Mouse (Mus musculus): ENCODE data around the gene Shc4.

Shc4 gene

DNA sequence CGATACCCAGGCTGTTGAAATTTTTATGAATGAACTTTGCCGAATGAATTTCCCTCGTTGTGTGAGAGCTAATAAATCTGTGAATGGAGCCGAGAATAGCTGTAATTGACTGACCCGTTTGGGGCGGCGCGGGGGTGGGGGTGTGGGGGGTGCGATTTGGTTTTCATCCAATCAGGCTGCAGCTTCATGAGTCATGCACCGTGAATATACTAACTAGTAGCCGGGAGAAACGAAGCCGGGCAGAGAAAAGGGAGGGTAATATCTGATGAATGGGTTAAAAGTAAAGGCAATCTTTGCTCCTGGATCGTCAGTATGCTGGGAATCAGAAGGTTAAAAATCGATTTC, at the start of gene Shc4:
Shc4 (minus strand) TSS at position 63 of the 345 bp plus-strand sequence.
- DNase-seq: no peak

DNA sequence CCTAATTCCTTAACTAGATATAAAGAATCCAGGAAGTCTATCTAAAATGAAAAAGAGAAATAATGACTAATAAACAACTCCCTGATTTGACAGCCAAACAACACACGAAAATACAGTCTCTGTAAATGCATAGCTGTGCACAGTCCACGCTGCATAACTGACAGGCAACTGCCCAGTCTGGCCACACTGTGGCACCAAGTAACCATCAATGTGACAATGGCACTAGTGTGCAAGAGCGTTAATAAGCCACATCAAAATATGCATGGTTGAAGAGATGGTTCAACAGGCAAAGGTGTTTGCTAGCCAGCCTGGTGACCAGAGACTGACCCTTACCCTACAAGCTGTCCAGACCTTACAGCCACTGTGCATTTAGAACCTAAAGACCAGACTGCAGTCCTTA, 41.1 kb upstream of the Shc4 start:
- no peak for DNase-seq

- no peak for DNase-seq
These were observed 40.6 kb upstream of the Shc4 start for GRCm38 (mm10) chr2:125764531-125764930.

DNA sequence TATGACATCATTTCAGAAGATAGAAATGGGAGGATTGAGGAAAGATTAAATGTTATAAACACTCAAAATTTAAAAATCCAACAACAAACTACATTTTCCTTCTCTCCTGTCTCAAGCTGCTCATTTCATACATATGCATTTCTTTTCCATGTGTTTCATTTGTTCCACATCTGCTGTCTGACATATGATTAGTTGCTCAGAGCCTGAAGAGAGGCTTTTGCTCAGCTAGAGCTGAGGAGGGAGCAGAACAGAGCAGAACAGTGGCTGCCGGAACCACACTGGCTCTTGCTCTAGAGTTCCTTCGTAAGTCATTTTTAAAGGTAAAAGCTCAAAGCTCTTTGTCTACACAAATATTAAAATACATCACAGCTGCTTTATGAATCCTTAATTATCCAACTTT, 25.4 kb upstream of the Shc4 start:
- no peak for DNase-seq

DNA sequence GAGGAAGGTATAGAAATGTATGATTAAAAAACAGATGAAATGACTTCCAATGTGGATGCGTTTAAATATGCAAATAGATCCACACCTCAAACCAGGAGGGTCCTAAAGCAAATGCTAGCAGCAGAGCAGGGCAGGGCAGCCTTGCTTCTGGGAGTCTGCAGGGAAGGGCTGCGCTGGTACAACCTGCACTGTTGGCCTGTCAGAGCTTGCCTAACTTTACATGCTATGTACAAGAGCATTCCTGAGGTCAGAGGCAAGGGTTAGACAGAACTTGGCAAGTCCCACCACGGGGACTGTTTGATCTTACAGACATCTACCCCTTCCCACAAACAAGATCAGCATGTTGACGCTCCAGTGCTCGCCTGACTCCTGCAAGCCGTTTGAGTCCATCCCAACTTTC, 15.4 kb upstream of the Shc4 start:
- no peak for DNase-seq

- no peak for DNase-seq
These were observed 14.8 kb upstream of the Shc4 start for GRCm38 (mm10) chr2:125738718-125739117.

DNA sequence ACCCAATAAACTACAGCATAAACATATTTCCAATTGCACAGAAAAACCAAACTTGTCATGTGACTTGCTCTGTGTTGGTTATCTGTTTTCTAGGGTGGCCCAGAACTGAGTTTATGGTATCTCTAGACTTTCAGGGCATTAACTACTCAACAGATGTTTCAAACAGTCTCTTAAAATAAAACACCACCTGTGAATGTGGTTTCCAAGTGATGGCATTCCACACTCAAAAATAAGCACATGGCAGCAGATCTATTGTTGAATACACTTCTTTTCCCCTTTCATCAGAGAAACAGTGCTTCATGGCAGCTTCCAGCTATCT, 12.0 kb upstream of the Shc4 start:
- no peak for DNase-seq

DNA sequence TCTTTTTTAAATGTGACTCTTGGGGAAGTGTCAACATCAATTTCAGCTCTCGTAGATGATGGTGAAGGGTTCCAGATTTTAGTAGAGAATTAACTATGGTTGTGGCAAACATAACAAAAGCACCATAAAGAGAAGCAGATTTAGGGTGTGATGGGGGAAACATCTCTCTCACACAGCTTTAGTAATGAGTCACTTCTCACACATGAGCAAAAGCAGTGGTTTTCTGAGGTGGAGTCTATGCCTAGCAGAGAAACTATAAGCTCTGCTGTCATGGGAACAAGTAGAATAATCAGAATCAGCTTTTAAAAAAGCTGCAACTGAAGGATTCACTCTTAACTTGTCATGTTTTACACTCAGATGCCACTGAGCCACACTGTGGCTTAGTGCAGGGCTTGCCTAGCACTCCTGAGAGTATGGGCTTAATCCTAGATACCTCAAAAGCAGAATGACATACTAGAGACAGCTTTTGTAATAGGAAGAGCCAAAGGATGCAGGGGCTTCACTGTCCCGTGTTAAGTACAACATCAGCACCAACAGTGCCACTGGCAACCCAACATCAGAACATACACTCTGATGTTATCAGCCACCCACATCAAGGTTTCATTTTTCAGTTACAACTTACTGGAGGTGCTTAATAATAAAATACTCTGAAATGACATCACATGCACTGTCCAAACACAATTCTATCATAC, 11.5 kb upstream of the Shc4 start:
- peak in 1 of 2 experiments; percentile 9 for DNase-seq

DNA sequence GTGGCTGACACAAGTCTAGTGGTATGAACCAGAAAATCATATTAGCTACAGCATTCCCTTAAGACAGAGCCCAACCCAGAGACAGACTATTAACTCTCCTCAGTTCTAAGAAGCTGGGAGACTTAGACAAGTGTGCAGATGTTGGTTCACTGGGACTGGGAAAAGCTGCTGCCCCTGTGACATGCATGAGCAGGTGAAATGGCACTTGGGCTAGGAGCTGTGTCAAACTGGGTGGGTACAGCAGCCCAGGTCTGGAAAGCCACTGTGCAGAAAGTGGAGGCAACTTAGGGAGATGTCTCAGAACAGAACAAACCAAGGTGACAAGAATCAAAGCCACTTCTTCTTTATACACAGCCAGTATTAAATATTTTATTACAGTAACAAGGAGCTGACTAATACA, 10.8 kb upstream of the Shc4 start:
- no peak for DNase-seq

DNA sequence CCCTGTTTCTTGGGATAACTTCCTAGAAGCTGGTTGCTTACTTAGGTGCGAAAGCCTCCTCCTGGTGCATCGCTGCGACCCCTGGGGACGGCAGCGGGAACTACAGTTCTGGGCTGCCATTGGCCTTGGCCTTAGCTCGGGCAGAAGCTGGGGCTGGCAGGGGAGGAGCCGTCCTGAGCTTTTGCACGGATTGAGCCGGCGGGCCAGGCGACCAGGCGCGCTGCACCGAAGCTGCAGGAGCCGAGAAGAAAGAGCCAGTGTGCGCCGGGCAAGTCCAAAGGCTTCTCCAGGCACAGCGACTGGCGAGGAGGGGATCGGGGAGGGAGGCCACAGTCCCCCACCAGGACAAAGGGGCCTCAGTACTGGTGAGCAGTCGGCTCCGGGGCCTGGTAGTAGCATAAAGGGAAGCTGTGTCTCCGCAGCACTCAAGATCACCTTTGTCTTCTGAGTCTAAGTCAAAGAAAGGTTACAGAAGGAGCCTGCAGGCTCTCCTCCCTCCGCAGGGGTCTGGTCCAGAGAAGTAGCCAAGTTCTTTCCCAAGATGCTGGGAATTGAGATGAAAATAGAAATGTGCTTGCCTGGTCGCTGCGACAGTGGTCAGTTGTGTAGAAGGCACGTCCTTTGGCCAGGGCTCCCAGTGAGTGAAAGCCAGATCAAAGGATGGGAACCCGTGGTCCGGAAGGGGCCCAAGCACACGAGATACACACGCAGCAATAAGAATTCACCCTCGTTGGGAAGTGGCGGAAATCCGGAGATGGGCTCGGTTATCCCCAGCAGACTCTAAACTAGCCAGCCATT, 8.0 kb upstream of the Shc4 start:
- DNase-seq: peak; percentile 66 to 71

DNA sequence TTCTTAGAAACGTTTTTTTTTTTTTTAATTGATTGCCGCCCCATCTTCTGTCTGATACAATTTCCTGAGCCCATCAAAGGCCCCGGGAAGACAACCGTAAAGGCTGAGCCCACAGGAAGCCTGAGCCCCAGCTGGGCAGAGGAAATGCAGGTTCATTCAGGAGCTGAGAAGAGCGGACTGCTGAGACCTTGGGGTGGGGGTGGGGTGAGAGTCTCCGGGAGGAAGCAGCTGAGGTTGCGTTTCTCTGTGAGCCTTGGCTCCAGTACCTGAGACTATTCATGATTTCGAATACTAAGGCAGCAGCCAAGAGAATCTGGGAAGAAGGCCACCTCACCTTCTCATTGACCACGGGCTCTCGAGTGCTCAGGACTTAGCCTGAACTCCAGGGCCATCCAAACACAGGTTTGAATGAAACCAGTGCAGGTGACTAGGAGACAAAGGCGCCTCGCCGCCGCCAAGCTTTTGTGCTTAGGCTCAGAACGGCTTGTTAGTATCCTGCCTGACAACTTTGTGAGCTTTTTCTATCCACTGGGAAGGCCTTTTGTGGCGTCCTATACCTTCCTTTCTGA, 682 bp upstream of the Shc4 start:
- DNase-seq: peak; percentile 25 to 45

DNA sequence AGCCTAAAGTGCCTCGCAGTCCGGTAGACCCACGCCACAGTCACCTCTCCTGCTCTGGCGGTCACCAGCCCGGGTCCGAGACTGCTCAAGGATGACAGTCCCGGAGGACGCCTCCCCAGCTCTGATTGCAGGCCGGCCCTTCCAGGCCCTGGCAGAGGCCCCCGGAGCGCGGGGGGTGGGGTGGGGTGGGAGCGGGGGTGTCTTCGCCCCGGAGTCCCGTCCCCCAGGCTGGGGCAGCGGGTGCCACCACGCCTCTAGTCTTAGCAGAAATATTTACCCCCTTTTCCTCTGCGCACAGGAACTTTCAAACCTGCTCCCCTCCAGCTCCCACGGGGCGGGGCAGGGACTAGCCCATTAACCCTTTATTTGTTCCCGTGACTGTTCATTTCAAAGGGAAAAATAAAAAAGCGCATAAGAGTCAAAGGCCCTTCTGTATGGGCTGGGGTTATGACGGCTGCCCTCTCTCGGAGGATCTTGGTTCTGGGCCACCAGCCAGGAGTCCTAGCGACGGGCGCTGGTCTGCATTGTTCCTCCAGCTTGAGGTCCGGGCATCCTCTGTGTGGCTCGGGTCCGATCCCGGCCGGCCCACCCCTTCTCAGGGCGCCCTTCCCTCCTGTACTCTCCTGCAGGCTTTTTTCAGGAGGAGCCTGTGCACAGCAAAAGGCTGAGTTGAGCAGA, 401 bp downstream of the Shc4 start:
- DNase-seq: peak; percentile 20 to 22

DNA sequence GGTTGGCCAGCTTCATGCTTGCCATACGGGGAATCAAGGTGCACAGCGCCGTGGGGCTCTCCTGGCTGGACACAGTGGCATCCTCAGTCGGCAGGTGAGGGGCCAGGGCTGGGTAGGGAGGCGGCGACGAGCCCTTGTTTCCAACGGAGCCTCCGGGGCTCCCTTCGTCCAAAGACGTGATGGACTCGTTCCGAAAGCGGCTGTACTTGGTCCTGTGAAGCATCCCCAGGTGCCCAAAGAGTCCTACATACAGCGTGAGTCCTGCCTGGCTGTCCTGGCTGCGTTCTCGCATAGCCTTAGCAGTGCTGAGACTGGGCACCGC, 901 bp downstream of the Shc4 start:
- no peak for DNase-seq

- no peak for DNase-seq
These were observed 7.3 kb downstream of the Shc4 start for GRCm38 (mm10) chr2:125716599-125716998.

DNA sequence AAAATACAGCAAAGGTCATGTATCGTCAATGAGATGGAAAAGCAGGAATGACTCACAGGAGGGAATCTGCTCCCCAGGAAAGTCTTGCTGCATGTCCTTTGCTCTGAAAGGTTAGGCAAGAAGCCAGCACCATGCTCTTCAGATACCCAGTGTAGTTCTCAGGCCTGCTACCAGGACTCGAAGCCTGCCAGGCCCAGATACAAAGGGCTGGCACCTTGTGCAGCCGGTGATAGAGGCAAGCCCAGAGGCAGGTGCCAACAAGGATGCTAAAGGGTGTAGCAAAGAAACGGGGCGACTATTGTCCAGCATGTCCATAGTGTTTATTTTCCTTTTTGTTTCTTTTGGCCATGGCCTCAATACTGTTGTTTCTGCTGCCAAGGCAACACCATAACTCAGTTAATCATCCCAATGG, 17.4 kb downstream of the Shc4 start:
- no peak for DNase-seq

DNA sequence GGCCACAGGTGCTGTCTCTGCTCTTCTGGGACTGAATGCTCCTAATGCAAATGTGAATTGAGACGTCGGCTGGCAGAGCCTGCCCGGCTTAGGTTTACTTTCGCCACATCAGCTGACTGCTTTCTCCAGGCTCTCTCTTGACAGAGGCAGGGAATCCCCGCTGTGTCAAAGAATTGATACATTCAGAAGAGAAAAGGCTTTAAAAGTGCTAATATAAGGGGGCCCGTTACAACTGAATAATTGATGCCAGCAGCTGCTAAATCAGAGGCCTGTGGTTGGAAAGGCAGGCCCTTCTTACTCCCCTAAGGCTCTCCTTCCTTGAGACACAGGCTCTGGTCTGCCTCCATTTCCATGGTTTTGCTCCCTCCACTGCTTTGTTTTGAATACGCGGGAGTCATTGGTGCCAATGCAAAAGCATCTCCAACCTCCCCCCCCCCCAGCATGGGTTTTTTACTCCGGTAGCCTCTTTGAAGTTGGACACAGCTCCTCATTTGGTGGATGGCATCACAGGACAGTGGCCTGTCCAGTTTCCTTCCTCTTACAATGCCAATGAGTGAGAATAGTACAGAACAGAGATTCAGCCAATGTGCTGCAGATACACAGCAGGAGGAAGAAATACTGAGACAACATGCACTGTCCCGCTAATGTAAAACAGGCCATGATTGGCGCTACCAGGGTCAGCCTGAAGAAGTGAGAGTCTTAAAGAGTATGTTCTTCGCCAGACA, 18.9 kb downstream of the Shc4 start:
- no peak for DNase-seq

GRCm38 (mm10) chr2:125702851-125703250, 21.1 kb downstream of the Shc4 start:
- no peak for DNase-seq

DNA sequence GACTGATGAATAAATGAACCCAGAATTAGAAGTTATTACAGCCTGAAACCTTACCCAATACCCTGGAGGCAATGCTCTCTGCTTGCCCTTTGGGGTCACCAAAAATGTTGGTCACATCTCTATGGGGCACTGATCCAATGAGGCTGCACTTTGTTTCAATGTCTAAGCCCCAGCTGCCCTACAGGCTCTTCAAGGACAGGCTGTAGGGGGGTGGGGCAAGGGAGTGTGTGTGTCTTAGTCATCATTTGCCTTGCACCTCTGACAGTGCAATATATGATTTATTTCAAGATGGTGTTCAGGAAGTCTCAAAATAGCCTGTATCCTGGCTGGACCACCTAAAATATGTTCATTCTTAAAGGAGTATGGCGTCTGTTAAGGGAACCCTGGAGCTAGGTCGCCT, 22.3 kb downstream of the Shc4 start:
- no peak for DNase-seq

- DNase-seq: no peak
These were observed 27.7 kb downstream of the Shc4 start for GRCm38 (mm10) chr2:125696219-125696618.

DNA sequence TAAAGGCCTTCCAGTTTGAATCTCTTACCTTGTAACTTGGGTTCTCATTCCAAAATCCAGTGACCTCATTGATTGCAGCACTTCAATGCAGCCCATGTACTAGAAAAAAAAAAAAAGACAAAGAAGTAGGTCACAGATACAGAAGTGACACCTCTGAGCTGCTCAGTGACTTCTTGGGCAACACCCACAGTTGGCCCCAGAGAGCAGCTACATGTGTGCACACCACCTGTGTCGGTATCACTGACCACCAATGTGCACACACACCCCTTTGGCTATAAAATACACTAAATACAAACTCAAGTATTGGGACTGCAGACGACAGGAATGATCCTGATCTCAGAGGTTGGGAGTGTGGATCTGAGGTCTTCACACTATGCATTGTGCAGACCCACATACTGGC, 29.1 kb downstream of the Shc4 start:
- no peak for DNase-seq

DNA sequence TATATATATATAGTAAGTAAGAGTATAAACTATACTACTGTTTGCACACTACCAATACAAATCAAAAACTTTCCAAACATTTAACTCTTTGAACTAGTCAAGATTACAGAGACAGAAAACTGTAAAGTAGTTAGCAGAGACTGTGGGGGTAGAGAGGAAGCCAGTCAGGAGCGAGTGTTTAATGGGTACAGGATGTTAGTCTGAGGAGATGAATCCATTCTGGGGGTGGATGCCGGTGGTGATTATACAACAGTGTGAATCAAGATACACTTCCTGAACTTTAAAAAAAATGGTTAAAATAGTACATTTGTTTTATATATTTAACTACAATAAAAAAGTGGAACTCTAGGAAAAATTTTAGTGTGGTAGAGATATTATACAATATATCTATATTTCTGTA, 31.9 kb downstream of the Shc4 start:
- no peak for DNase-seq

GRCm38 (mm10) chr2:125685441-125686150, 38.4 kb downstream of the Shc4 start:
- DNase-seq: no peak
